Mouse (Mus musculus): ENCODE results near the gene Nfam1.

Nfam1 gene

DNA sequence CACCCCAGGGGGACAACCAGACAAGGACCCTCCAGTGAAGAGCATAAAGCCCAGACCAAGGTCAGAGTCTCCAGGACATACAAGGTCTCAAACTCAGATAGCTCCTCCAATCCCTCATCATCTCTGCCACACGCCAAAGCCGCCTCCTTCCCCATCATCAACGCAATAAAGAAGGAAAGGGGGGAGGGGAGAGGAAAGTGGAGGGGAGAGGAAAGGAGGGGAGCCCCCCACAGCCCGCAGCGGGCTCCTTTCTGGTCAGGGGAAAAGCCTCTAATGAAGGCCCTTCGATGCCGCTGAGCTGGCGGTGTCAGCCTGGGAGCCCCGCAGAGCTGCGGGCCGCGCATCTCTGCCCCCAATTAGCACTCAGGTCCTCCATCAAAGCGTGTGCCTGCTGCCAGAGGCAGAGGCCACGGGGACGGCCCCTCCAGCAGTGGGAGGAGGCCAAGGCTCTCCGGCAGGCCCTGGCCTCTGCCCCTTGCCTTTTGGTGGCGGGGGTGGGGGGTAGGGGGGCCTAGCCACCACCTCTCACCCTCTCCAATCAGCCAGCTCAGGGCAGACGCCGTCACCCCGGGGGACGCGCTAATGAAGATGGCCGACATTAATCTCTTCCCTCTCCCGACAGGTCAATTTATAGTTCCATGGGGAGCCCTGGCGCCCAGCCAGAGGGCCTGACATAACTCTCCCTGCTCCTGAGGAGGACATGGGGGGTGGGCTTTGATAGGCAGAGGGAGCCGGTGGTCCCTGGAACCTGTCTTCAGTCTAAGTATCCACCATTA lies 72.1 kb downstream of the Nfam1 start:
- no peak for DNase-seq (ENCODE audit: low read depth, low spot score)

DNA sequence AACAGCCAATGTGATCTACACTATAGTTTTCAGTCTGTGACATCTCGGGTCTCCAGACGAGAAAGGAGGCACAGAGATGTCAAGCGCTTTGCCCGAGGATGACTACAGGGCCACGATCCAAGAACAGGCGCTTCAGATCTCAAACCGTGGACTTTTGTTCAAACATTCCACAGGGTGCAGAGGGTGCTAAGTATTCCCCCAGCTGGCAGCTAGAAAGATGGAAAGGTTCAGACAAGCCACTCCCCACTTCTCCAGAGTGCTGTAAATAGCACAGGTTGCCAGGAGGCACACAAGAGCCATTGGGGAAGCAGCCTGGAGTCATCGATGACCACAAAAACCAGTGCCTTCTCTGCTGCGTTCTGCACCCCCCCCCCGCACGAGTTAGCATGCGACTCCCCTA lies 74.0 kb downstream of the Nfam1 start:
- no peak for DNase-seq (ENCODE audit: low read depth, low spot score)

DNA sequence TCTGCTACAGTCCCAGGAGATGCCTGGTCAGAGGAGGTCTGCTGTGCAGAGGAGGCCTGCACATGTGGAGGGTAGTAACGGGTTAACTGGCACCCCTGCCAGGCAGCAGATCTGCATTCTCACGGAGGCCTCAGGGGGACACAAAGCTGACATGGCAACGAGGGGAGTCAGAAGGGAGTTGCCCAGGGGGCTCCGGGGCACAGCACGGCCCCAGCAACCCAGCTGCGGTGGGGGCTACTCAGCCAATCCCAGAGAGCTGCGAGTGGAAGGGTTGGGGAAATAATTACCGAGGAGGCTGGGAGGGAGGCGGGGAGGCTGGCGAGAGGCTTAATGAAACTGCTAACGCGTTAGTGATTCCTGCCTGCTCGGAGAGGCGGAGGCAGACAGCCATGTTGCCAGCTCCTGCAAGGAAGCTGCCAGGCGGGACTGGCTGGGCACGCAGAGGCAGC lies 74.8 kb downstream of the Nfam1 start:
- DNase-seq (ENCODE audit: low read depth, low spot score): no peak

DNA sequence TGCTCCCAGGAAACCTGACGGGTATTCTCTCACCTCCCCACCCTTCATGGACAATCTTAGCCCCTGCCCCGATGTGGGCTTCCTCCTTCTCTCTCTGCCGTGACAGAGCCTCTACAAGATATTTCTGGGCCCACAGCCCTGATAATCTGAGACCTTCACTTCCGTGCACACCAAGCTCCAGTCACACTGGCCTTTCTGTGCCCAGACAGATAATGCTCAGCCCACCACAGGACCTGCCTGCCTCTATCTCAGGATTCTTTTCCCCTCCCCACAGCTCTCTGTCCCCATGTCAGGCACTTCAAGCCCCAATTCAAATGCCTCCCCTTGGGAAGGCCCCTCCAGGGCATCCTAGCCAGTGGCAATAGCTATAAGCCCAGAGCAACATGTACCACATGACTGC lies 76.4 kb downstream of the Nfam1 start:
- no peak for DNase-seq (ENCODE audit: low read depth, low spot score)

DNA sequence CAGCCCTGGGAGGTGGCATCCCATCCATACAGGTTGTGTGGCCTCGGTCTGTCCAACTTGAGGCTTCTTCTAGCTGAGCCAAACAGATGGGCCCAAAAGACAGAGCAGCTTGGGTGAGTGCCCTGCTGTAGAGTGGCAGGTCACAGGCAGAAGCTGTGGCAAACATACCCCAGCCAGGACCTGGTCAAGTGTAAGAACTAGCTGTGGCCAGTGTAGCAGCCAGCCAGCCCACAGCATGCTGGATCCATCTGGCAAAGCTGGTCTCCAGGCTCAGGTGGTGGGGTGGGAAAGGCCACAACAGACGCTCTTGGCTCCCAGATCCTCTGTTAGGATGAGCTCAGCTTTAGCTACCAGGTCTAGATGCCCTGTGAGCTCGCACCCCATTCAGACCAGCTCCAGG lies 76.8 kb downstream of the Nfam1 start:
- no peak for DNase-seq (ENCODE audit: low read depth, low spot score)

DNA sequence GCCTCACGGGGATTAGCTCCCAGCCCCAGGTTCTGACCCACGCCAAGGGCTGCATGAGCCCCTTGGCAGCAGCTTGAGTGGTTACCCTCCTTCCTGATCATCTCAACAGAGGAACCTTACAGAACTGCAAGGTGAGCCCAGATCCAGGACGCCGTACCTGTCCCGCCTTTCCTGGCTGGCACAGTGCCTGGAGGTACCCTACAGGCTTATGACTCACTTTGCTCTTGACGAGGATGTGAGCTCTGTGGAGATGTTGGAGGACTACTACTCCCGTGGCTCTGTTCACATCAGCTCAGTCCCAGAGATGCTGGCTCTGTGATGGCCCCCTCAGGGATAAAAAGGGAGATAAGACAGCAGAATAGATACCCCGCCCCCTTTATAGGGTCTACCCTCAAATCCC lies 77.8 kb downstream of the Nfam1 start:
- DNase-seq (ENCODE audit: low read depth, low spot score): no peak

DNA sequence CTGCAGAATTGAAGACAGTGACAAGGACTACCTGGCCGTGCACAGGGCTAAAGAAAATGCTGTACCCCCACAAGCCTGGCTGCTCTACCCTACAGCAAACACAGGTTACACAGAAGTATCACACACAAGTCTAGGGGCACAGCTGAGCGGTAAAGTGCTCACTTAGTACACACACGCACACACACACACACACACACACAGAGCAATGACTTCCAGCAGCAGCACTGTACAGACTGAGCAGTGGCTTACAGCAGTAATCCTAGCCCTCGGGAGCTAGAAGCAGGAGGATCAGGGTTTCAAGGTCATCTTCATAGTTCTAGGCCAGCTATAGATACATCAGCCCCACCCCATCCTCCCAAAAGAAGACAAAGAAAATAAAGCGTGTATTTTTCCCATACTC lies 79.1 kb downstream of the Nfam1 start:
- no peak for DNase-seq (ENCODE audit: low read depth, low spot score)

DNA sequence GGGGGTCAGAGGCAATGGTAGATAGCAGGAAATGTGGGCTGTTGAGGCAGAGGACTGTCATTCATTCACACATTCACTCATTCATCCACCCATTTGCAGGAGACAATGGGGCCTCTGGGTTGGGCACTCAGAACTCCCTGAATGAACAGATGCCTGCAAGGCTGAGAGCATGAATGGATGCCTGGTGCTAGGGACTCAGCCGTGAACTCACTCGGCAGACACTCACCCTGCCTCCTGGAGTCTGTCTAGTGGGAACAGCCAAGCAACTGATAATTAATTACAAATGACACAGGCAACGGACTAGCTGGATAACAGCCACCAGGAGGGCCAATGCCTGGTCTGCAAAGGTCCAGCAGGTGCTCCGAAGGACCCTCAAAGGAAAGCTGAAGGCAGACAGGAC lies 80.0 kb downstream of the Nfam1 start:
- peak; percentile 40 for DNase-seq (ENCODE audit: low read depth, low spot score)

DNA sequence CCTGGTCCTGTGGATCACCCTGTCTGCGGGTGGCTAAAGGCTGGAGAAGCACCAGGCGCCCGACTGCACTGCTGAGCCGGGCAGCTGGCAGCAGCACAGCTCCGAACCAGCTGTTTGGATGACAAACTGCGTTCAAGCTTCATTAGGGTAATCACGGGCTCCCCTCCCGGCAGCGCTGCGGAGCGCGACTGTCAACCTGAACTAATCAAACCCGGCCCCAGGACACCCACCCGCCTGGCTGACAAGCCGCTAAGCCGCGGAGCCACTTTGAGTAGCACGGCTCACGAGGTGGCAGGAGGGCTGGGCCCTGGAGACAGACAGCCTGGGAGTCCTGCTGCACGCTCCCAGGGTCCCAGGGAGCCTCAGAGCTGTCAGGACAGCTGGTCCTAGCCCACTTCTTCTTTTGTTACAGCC lies 80.8 kb downstream of the Nfam1 start:
- DNase-seq (ENCODE audit: low read depth, low spot score): no peak

DNA sequence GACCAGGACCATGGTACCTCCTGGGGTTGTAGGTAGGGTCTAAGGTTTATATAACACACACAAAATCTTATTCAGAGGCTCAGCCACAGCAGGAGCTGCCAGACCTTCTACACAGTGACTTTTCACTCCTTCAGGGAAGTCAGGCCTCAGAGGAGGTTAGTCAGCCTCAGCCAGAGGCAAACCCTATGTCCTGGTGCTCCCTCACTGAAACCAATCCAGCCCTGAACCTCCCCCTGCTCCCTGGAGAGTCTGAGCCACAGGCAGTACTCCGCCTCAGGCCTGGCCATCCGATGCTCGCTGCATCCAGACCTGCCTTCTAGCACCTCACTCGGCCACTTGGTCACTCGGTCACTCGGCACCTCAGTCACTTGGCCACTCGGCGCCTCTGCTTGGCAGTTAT lies 82.9 kb downstream of the Nfam1 start:
- DNase-seq (ENCODE audit: low read depth, low spot score): no peak

DNA sequence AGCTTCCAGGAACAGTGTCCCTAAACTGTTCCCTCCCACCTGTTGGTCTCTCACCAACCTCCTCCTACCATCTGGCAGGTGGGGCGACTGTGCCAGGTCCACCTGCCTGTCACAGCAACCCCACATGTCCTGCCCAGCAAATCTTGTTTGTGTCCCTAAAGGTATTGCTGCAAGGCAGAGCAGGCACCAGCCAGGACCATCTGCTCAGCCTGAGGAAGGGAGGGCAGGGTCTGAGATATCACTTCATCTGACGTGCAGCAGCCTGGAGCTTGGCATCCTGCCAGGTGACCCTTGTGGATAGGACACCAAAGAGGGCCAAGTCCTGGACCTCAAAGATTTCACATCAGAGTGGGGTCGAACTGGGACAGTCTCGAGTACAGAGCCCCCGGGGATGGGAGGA lies 85.7 kb downstream of the Nfam1 start:
- DNase-seq (ENCODE audit: low read depth, low spot score): no peak

DNA sequence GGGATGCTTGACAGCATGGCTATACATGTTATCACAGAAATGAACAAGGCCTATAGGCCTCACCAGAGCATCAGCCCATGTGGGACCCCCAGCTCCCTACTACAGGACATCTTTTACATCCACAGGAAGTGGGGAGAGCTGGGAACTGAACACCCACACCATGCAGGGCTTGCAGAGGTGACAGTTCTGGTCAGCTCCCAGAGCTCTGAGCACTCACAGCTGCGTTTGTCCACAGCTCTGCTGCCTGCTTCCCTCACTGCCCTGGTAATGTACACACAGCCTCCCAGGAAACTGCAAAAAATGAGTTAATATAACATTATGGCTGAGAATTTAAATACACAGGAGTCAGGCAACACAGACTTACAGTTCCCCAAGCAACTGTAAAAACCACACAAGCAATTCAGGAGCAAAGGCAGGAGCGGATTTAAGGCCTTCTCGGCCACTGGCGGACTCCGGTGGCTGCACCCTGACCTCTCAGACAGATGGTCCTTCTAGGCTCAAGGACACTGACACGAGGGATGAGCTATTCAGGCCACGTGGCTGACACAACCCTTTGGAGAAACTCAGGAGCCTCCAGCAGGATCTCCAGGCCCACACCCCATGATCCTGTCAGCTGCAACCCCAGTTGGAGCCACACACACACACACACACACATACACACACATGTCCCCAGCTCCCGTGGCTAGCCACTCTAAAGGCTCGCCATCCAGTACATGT lies 88.5 kb downstream of the Nfam1 start:
- no peak for DNase-seq (ENCODE audit: low read depth, low spot score)

Data from R1 (cell line).